Comparison of ENCODE assay signal across 8 mouse cellular contexts in genomic region chr8:26265366-26265765, GRCm38 (mm10).
DNase-seq lines count a peak whose midpoint lies in the region; ATAC-seq and TF ChIP-seq lines count a peak whose summit lies in the region.

No protein-coding gene starts in this region.

- ATAC-seq in cerebellum, adult (ENCODE audit: insufficient number of reproducible peaks, low FRiP score, low TSS enrichment): no peak
- 0 out of 2 replicates have a peak, but pooled peaks have one; percentile 34 for ATAC-seq in forebrain, postnatal 0 days
- ATAC-seq in midbrain, embryonic 14.5 days (ENCODE audit: low FRiP score, low TSS enrichment): peak; percentile 46; the same call in 1 of the 2 replicates
- ATAC-seq in intestine, embryonic 16.5 days: no peak

- H3K4me1 ChIP-seq in forebrain, postnatal 0 days (ENCODE audit: insufficient read depth): peaks cover 9% of the 10 kb centered on the region; the same call in 1 of the 2 replicates
- peaks cover 21% of the 10 kb centered on the region for H3K4me1 ChIP-seq in midbrain, embryonic 14.5 days (ENCODE audit: control insufficient read depth, insufficient read depth, low read length)
- H3K4me1 ChIP-seq in intestine, embryonic 16.5 days (ENCODE audit: control insufficient read depth, insufficient read depth, low read length): no peaks in the 10 kb centered on the region

- no peaks in the 10 kb centered on the region for H3K9me3 ChIP-seq in forebrain, postnatal 0 days (ENCODE audit: low read length)
- no peaks in the 10 kb centered on the region for H3K9me3 ChIP-seq in midbrain, embryonic 14.5 days (ENCODE audit: control insufficient read depth, low read length)
- H3K9me3 ChIP-seq in intestine, embryonic 16.5 days (ENCODE audit: control insufficient read depth, low read length): no peaks in the 10 kb centered on the region

- no peak overlapping the region for H3K27ac ChIP-seq in forebrain, postnatal 0 days (ENCODE audit: low read depth, low read length)
- H3K27ac ChIP-seq in midbrain, embryonic 14.5 days (replicated peaks; ENCODE audit: low read depth, low read length): 0 out of 2 replicates have a peak overlapping the region, but pooled peaks have one; percentile 6
- H3K27ac ChIP-seq in intestine, embryonic 16.5 days (ENCODE audit: low read length): no peak overlapping the region

- no peak overlapping the region for H3K4me3 ChIP-seq in forebrain, postnatal 0 days (ENCODE audit: low read depth, low read length)
- no peak overlapping the region for H3K4me3 ChIP-seq in midbrain, embryonic 14.5 days (replicated peaks; ENCODE audit: low read depth, low read length)
- no peak overlapping the region for H3K4me3 ChIP-seq in intestine, embryonic 16.5 days (ENCODE audit: low read length)

- no peaks in the 10 kb centered on the region for H3K27me3 ChIP-seq in forebrain, postnatal 0 days (ENCODE audit: insufficient read depth, low read length)
- H3K27me3 ChIP-seq in midbrain, embryonic 14.5 days (ENCODE audit: control insufficient read depth, insufficient read depth, low read length): no peaks in the 10 kb centered on the region
- H3K27me3 ChIP-seq in intestine, embryonic 16.5 days (replicated peaks; ENCODE audit: control insufficient read depth, insufficient read depth, low read length): no peaks in the 10 kb centered on the region

- DNase-seq in cerebellum, postnatal 10 days: peak; percentile 39 to 51
- DNase-seq in embryo, embryonic 10 days (ENCODE audit: low spot score): peak; percentile 59
- peak; percentile 36 for DNase-seq in forebrain, postnatal 0 days
- DNase-seq in midbrain, embryonic 14.5 days: peak; percentile 71
- no peak for DNase-seq in layer of hippocampus, postnatal 25 days (ENCODE audit: extremely low spot score in 1 of 2, low spot score in 1 of 2)
- no peak for DNase-seq in left cerebral cortex, adult 11 months (ENCODE audit: low spot score)

- TF ChIP-seq CTCF in forebrain, postnatal 0 days (IDR thresholded peaks at IDR 0.05; ENCODE audit: low read depth): no peak

- no peak overlapping the region for H3K9ac ChIP-seq in forebrain, postnatal 0 days
- H3K9ac ChIP-seq in midbrain, embryonic 14.5 days (replicated peaks; ENCODE audit: low read length): no peak overlapping the region
- no peak overlapping the region for H3K9ac ChIP-seq in intestine, embryonic 16.5 days (ENCODE audit: low read depth, low read length)

- no peak overlapping the region for H3K4me2 ChIP-seq in forebrain, postnatal 0 days (ENCODE audit: low read depth)
- H3K4me2 ChIP-seq in midbrain, embryonic 14.5 days (ENCODE audit: low read length): no peak overlapping the region; the same call in 1 of the 2 replicates
- H3K4me2 ChIP-seq in intestine, embryonic 16.5 days (ENCODE audit: low read depth, low read length): no peak overlapping the region

- WGBS in forebrain, postnatal 0 days: 10% methylated on average over 8 of the region's 8 CpGs
- WGBS in midbrain, embryonic 14.5 days: 11% methylated on average over 8 of the region's 8 CpGs
- WGBS in intestine, embryonic 16.5 days: 49% methylated on average over 8 of the region's 8 CpGs

- H3K36me3 ChIP-seq in forebrain, postnatal 0 days (ENCODE audit: insufficient read depth): no peaks in the 10 kb centered on the region
- no peaks in the 10 kb centered on the region for H3K36me3 ChIP-seq in midbrain, embryonic 14.5 days (ENCODE audit: control insufficient read depth, insufficient read depth, low read length)
- no peaks in the 10 kb centered on the region for H3K36me3 ChIP-seq in intestine, embryonic 16.5 days (ENCODE audit: control insufficient read depth, insufficient read depth, low read length)

Comparison
In these comparisons a context has a peak if more than half of its experiments do, and no peak if none do; other contexts are left out.
1. DNase-seq: peak in cerebellum, postnatal 10 days (2 of 2), embryo, embryonic 10 days (single experiment), forebrain, postnatal 0 days (single experiment) and midbrain, embryonic 14.5 days (single experiment); none in layer of hippocampus, postnatal 25 days (0 of 2) and left cerebral cortex, adult 11 months (single experiment).
2. ATAC-seq: peak in forebrain, postnatal 0 days (single experiment) and midbrain, embryonic 14.5 days (single experiment); none in cerebellum, adult (single experiment) and intestine, embryonic 16.5 days (single experiment).